Mouse (Mus musculus) intestine, embryonic 15.5 days (tissue): Measurements from ENCODE around the gene Gm28051. TPM values are rescaled to one million over a fixed set of nuclear protein-coding genes. Genes with fewer than 3 reads are reported as not detected.

Experiments
- ATAC-seq: fragments of 200-750 bp; cut with Nextera tagmentation; 2 replicates; pipeline ENCODE4 v1.8.0; 2017; ENCODE audit warnings: moderate TSS enrichment, moderate library complexity
- H3K27ac ChIP-seq: fragments of 300-500 bp; sonication (generic); 2 replicates; pipeline ENCODE4 v1.5.1; 2015; ENCODE audit warnings: mild to moderate bottlenecking, inconsistent platforms
- H3K27me3 ChIP-seq: fragments of 300-500 bp; sonication (generic); replicated peaks from 2 replicates; pipeline ENCODE4 v1.6.1; 2015; ENCODE audit warnings: inconsistent platforms
- H3K36me3 ChIP-seq: fragments of 300-500 bp; sonication (generic); 2 replicates; pipeline ENCODE4 v1.6.1; 2015; ENCODE audit warnings: inconsistent platforms
- H3K4me1 ChIP-seq: fragments of 300-500 bp; sonication (generic); replicated peaks from 2 replicates; pipeline ENCODE4 v1.6.1; 2015; ENCODE audit warnings: inconsistent platforms
- H3K4me2 ChIP-seq: fragments of 300-500 bp; sonication (generic); replicated peaks from 2 replicates; pipeline ENCODE4 v1.6.1; 2015; ENCODE audit warnings: mild to moderate bottlenecking, inconsistent platforms
- H3K4me3 ChIP-seq: fragments of 300-500 bp; sonication (generic); replicated peaks from 2 replicates; pipeline ENCODE4 v1.5.1; 2015; ENCODE audit warnings: inconsistent platforms
- H3K9ac ChIP-seq: fragments of 300-500 bp; sonication (generic); 2 replicates; pipeline ENCODE4 v1.6.1; 2015; ENCODE audit warnings: inconsistent platforms
- H3K9me3 ChIP-seq: fragments of 300-500 bp; sonication (generic); 2 replicates; pipeline ENCODE4 v1.6.1; 2016; ENCODE audit warnings: inconsistent platforms
- WGBS: fragments of 180-500 bp; shearing (Covaris S2); methylation state at CpG from one replicate; pipeline ENCODE4 v1.1.7; 2015; 5-methylcytosine and 5-hydroxymethylcytosine counted together
- polyA plus RNA-seq: library from polyadenylated mRNA; unstranded; fragments of >200 nt; fragmentation: Nextera tagmentation; extraction: Ambion mirVana; gene quantifications from 2 replicates; pipeline ENCODE4 v1.2.1, GENCODE M21; 2015

The Gm28051 gene
- polyA plus RNA-seq, 1 experiment from 2014 or later, result not detected

DNA sequence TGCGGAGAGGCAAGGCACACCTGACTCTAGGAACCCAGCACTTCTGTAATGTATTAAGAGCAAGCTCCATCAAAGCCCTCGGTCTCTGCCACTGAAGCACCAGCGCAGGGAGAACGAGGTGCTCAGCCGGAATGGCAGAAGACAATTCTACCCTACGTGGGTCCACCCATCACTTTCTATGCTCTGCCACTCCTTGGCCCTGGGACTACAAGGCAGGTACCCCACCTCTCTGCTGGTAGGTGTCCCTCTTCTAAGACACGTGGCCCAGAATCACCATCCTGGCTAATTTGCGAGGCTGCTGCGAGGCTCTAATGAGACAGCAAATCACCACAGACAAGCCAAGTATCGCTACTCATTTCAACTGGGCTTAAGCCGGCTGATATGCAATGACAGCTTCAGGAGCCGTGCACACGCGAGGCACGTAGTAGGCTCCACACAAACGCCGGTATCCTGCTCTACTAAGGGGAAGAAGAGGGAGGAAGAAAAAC is 53.6 kb downstream of the Gm28051 start:
- 11% methylated on average over 17 of the region's 17 CpGs for WGBS
- H3K36me3 ChIP-seq, result no peaks in the 10 kb centered on the region
- H3K9me3 ChIP-seq, result no peaks in the 10 kb centered on the region
- peak overlapping the region; percentile 81 for H3K27ac ChIP-seq
- no peaks in the 10 kb centered on the region for H3K27me3 ChIP-seq
- H3K9ac ChIP-seq, result peak overlapping the region; percentile 84
- peaks cover 37% of the 10 kb centered on the region for H3K4me1 ChIP-seq
- peak overlapping the region; percentile 86 for H3K4me3 ChIP-seq
- no peak for ATAC-seq
- peak overlapping the region; percentile 95 for H3K4me2 ChIP-seq

DNA sequence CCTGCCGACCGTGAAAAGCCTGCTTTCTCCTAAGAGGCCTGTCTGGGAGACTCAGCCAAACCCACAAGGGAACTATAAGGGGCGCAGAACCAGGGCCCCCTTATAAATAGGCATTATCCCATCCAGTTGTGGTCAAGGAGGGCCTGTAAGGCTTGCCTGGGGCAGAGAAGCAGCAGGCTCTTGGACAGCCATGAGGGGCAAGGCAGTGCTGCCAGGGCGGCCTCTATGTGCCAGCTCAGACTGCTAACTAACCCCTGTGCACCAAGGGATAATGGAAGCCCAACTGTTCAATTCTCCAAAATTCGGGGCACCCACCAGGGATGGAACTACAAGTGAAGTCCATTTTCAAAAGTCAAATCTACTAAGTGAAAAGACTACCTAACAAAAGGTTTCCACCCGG is 54.1 kb downstream of the Gm28051 start:
- Histone ChIP-seq H3K4me3 (peak overlapping the region; percentile 86), H3K9me3 (no peaks in the 10 kb centered on the region), H3K4me2 (peak overlapping the region; percentile 95), H3K27me3 (no peaks in the 10 kb centered on the region), H3K27ac (peak overlapping the region; percentile 81), H3K9ac (peak overlapping the region; percentile 84), H3K4me1 (peaks cover 40% of the 10 kb centered on the region), H3K36me3 (no peaks in the 10 kb centered on the region)
- ATAC-seq, result no peak
- 51% methylated on average over 6 of the region's 6 CpGs for WGBS

DNA sequence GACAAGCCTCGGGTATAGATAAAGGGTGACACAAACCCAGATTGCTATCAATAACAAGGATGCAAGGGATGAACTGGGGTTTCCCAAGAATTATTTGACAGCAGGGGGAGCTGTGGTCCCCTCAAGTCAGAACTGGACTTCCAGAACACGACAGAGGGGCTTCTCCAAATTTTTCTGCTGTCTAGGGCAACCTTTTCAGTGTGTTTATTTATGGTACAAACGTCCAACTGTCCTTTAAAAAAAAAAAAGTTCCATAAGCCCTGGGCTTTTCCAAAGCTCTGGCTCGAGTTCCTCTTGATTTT is 54.5 kb downstream of the Gm28051 start:
- Histone ChIP-seq H3K27me3 (no peaks in the 10 kb centered on the region), H3K9me3 (no peaks in the 10 kb centered on the region), H3K27ac (peak overlapping the region; percentile 81), H3K4me3 (peak overlapping the region; percentile 86), H3K9ac (peak overlapping the region; percentile 84), H3K4me1 (peaks cover 44% of the 10 kb centered on the region), H3K4me2 (peak overlapping the region; percentile 95), H3K36me3 (no peaks in the 10 kb centered on the region)
- 6% methylated on average over 4 of the region's 4 CpGs for WGBS
- no peak for ATAC-seq

DNA sequence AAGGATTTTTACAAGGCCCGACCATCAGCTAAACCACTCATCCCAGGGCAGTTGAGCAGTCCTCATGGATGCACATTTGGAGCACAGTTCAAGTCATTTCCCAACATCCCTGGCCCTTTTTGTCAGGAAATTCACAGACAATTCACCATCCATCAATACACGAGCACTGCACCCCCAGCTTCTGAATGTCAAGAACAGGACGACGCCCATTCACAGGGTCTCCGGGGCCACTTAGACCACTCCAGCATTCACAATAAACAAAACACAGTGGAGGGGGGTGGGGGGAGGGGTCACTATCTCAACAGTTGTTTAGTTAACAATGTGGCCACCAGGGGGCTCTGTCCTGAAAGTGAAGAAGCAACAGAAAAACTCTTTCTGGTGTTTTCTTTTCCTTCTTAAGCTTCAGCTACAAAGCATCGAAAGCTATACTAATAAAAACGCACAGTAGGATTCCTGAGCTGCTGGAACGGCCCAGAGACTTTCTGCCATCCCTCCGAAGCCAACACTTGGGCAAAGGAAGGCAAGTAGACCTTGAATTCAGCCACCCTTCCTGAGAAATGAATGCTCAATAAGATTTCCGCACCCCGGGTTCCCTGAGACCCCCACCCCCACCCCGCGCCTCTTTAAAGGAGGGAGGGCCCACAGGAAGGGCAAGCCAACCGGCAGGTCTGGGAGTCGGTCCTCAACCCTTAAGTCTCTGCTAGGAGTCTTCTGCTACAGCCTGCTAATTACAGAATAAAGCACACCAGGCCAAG is 55.0 kb downstream of the Gm28051 start:
- ATAC-seq, result no peak
- H3K4me2 ChIP-seq, result peak overlapping the region; percentile 95
- peak overlapping the region; percentile 86 for H3K4me3 ChIP-seq
- peak overlapping the region; percentile 29 for H3K9ac ChIP-seq
- no peaks in the 10 kb centered on the region for H3K36me3 ChIP-seq
- no peaks in the 10 kb centered on the region for H3K9me3 ChIP-seq
- peaks cover 46% of the 10 kb centered on the region for H3K4me1 ChIP-seq
- no peaks in the 10 kb centered on the region for H3K27me3 ChIP-seq
- peak overlapping the region; percentile 81 for H3K27ac ChIP-seq
- 11% methylated on average over 15 of the region's 15 CpGs for WGBS

DNA sequence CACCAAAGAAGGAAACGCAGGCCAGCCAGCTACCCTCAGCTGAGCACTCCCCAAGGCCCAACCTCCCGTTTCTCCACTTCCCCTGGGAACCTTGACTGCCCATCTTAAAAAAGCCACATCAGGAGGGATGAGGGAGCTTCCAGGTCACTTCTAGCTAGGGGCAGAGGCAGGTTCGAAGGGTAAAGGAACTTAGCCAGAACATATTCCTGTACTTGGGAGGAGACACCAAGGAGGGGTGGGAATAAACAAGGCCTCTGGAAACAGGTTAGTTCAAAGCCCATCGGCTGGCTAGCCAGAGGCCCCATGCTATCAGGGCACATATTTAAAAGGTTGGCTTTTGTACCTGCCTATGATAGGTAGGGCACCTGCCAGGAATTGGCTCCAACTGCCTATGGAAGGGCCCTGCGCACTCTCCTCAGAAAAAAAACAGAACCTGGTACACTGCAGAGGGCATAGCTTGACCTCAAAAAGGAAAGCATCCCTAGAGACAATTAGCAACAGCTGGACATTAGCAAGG is 55.8 kb downstream of the Gm28051 start:
- peaks cover 52% of the 10 kb centered on the region for H3K4me1 ChIP-seq
- H3K27me3 ChIP-seq, result no peaks in the 10 kb centered on the region
- no peaks in the 10 kb centered on the region for H3K36me3 ChIP-seq
- no peak overlapping the region for H3K4me3 ChIP-seq
- H3K9ac ChIP-seq, result no peak overlapping the region
- no peaks in the 10 kb centered on the region for H3K9me3 ChIP-seq
- H3K4me2 ChIP-seq, result peak overlapping the region; percentile 95; the same call in 1 of the 2 replicates
- H3K27ac ChIP-seq, result no peak overlapping the region
- ATAC-seq, result no peak
- WGBS, result 86% methylated on average over 5 of the region's 5 CpGs

DNA sequence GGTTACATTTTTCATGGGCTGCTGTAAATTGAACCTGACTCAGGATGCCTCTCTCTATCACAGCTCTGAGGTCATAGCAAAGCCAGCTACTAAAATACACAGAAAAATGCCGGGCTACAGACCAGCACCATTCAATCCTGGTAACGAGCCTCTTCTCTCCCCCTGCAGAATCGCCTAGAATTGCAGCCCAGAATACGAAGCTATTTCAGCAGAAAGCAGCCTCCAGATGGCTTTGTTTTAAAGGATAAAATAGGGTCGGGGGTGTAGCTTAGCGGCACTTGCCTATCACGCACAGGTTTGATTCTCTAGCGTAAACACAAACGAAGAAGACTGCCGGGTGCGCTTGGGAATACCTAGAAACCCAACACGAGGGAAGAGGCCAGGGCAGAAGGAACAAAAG is 57.1 kb downstream of the Gm28051 start:
- no peak for ATAC-seq
- H3K9me3 ChIP-seq, result no peaks in the 10 kb centered on the region
- no peak overlapping the region for H3K27ac ChIP-seq
- whole genome bisulfite sequencing, result 54% methylated on average over 12 of the region's 12 CpGs
- H3K36me3 ChIP-seq, result no peaks in the 10 kb centered on the region
- no peak overlapping the region for H3K4me2 ChIP-seq
- H3K9ac ChIP-seq, result no peak overlapping the region
- peaks cover 56% of the 10 kb centered on the region for H3K4me1 ChIP-seq
- H3K27me3 ChIP-seq, result no peaks in the 10 kb centered on the region
- H3K4me3 ChIP-seq, result no peak overlapping the region

DNA sequence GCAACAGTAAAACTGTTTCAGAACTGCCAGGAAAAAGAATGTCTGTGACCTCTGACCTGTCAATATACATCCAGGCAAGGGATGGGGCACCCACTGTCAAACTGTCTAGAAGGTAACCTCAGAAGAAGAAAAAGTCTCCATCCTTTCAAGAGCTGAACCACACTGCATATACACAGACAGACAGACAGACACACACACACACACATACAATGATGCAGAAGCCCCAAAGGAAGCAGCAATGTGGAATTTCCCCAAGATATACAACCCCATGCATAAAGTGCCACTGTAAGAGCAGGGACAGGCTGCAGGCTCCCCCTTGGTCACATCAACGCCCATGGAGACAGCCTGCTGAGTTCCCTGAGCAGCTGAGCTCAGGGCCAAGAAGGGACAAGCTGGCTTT is 58.4 kb downstream of the Gm28051 start:
- WGBS, result 38% methylated on average over 1 of the region's 1 CpGs
- Histone ChIP-seq H3K4me3 (no peak overlapping the region), H3K9ac (no peak overlapping the region), H3K9me3 (no peaks in the 10 kb centered on the region), H3K4me1 (peaks cover 58% of the 10 kb centered on the region), H3K27ac (no peak overlapping the region), H3K36me3 (no peaks in the 10 kb centered on the region), H3K4me2 (no peak overlapping the region), H3K27me3 (no peaks in the 10 kb centered on the region)
- ATAC-seq, result no peak

DNA sequence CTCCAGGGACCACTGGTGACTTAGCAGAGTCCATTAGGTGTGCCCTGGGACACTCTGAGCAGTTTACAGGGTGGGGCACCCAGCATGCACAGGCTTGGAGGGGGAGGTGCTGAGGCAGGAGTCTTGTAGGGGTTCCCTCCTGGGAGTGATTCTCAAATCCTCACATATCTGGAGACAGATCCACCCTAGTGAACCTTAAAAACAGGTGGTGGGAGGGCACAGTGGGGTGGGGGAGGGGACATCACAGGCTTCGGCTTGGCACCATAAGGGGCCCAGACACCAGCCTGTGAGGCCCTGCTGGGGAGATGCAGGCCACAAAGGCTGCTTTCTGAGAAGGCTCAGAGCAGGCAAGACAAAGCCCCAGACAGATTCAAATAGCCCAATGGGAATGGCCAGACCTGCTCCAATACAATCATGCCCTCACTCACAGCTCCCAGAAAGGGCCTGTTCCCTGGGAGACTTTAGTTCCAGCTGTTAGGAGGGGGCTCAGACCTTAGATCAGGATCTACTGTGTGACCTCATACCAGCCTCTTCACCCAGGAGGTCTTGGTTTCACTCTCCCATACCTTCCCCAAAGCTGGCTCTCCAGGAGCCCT is 59.4 kb downstream of the Gm28051 start:
- Histone ChIP-seq H3K4me3 (no peak overlapping the region), H3K4me1 (peaks cover 50% of the 10 kb centered on the region), H3K27ac (peak overlapping the region; percentile 45; the same call in 1 of the 2 replicates), H3K9ac (no peak overlapping the region), H3K27me3 (no peaks in the 10 kb centered on the region), H3K4me2 (0 out of 2 replicates have a peak overlapping the region, but pooled peaks have one; percentile 9), H3K36me3 (no peaks in the 10 kb centered on the region), H3K9me3 (no peaks in the 10 kb centered on the region)
- WGBS, result 39% methylated on average over 1 of the region's 1 CpGs
- peak; percentile 80 for ATAC-seq

DNA sequence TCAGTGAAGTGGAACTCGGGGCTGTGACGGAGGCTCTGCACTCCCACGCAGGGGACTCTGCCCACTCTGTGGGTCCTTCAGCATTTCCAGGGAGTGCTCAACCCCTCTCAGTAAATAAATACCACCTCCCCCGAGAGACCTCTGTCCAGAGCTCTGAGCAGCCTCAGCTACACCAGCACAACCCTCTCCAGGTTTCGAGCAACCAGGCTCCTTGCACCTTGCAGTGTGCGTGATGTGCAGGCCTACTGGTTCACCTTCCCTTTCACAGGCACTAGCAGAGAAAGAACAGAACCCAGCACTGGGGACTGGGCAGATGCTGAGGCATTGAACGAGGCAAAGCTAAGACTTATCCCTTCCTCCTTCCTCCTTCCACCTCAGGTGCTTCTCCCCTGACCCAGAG is 60.2 kb downstream of the Gm28051 start:
- Histone ChIP-seq H3K4me3 (no peak overlapping the region), H3K4me2 (no peak overlapping the region), H3K9me3 (no peaks in the 10 kb centered on the region), H3K4me1 (peaks cover 46% of the 10 kb centered on the region), H3K27ac (no peak overlapping the region), H3K36me3 (no peaks in the 10 kb centered on the region), H3K27me3 (no peaks in the 10 kb centered on the region), H3K9ac (no peak overlapping the region)
- peak; percentile 17; the same call in 1 of the 2 replicates for ATAC-seq
- WGBS, result 70% methylated on average over 7 of the region's 7 CpGs

DNA sequence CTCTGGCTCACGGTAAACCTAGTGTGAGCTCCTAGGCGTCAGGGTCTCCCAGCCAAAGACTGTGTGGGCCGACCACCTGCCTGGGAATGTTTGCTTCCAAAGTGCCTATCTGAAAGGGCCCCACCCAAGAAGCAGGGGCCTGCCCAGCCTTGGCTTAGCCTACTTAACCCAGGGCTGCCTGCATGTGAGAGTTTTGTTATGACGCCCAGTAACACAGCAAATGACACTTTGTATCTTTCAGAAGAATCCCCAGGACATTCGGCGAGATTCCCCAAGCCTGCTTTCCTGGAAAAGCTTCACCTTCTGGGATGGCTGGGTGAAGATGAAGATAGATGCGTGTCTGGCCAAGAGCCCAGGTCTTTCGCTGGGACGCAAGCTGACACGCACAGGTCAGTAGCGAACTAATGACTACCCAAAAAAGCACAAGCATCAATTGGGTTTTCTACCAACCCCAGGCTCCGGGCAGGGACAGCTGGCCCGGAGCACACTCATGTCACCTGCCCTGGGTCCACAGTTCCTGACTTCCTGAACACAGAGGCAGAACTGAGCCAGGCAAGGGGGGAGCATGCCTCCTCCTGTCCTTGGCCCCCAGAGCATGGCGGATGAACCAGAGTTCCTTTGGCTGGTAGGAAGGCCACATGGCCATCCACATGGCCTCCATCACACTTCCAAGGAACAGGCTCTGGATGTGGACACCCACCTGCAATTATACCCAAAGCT is 60.8 kb downstream of the Gm28051 start:
- Histone ChIP-seq H3K9ac (no peak overlapping the region), H3K4me3 (no peak overlapping the region), H3K27me3 (no peaks in the 10 kb centered on the region), H3K36me3 (no peaks in the 10 kb centered on the region), H3K27ac (no peak overlapping the region), H3K9me3 (no peaks in the 10 kb centered on the region), H3K4me2 (no peak overlapping the region), H3K4me1 (peaks cover 49% of the 10 kb centered on the region)
- WGBS, result 74% methylated on average over 14 of the region's 14 CpGs
- ATAC-seq, result no peak

DNA sequence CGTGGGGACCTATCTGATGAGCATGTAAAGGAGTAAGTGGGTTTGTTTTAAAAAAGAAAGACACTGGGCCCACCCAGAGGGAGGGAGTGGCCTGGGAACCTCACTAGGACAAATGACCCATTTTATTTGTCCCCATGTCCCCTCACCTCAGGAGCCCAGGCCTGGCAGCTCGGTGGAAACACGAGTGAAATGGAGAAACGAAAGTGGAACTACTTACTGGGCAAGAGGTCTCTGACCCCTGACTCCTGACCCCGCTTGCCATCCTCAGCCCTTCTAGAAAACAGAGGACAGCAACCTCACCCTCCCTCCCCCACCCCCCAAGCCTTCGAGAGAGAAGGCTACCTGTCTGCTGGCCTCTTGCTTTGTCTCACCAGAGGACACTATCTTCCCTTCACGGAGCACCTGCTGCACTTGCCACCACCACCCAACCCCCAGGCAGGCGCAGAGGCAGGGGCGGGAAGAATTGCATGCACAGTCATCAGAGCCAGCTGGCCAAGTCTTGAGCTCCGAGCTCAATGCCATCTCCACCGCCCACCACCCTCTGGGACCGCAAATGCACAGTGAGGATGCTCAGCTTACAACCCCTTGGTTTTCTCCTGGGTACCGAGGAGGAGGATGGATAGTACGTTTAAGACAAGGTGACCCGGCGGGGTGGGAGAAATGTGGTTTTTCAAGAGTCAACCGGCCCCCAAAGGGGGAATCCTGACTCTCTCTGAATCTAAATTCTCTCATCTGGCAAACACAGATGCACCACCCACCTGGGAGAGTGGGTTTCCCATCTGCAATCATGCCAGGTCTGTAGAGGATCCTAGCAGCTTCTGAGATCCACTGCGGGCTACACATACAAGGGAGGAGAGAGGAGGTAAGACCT is 62.0 kb downstream of the Gm28051 start:
- ATAC-seq, result no peak
- Histone ChIP-seq H3K27me3 (no peaks in the 10 kb centered on the region), H3K9ac (no peak overlapping the region), H3K27ac (no peak overlapping the region), H3K4me1 (peaks cover 59% of the 10 kb centered on the region), H3K4me3 (no peak overlapping the region), H3K36me3 (no peaks in the 10 kb centered on the region), H3K9me3 (no peaks in the 10 kb centered on the region), H3K4me2 (no peak overlapping the region)
- 69% methylated on average over 18 of the region's 18 CpGs for WGBS
